Mouse (Mus musculus) lung, adult 18-20 months (tissue): ENCODE measurements around the gene Pdgfc.
A peak's percentile ranks its signal among the peaks of the same experiment; 100 is the strongest.

Experiments
- DNase-seq, 2 experiments: peaks; one replicate each; pipeline ENCODE4 v3.0.0; 2022; ENCODE audit warnings: mixed read lengths in 2 of 2

Gene Pdgfc

DNA sequence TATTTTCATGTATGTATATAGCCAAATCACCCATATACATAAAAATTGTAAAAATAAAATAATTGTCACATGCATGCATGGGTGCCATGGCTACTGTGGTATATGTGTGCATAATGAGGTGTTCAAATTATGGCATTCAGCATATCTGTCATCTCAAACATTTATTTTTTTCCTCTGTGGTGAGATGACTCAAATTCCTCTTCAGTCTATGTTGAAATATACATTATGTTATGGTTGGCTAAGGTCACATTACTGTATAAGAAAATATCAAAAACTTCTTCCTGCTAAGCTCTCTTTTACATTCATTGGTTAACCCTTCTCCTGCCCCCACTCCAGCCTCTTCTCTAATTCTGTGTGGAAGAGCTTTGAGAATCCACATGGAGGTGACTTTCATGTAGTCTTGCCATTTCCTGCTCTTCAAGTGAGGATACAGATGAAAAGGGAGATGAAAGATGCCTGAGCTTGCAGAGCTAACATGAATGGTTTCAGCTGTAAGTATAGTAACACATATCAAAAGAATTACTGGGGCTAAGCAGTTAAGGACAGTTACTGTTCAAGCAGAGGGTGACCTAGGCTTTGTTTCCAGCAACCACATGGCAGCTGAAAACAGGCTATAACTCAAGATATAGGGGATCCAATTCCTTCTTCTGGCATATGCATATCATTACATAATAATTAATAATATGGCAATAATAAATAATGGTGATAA is 124.4 kb downstream of the Pdgfc start:
- DNase-seq: no peak

DNA sequence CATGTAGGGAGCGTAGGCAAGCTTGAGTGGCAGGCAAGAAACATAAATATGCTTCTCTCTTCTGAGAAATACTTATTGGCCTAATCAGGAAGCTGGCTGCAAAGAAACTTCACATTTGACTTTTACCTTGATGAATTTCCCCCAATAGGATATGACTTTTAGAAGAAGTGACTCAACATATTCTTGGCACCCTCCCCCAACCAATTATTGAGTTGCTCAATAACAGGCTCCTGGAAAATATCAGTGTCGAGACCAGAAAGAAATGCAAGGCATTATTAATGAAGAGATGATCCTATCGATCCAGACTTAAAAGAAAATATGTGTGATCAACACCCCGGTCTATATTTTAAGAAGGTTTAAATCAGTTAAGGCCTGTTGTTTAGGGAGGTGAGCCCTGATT is 125.9 kb downstream of the Pdgfc start:
- no peak for DNase-seq

DNA sequence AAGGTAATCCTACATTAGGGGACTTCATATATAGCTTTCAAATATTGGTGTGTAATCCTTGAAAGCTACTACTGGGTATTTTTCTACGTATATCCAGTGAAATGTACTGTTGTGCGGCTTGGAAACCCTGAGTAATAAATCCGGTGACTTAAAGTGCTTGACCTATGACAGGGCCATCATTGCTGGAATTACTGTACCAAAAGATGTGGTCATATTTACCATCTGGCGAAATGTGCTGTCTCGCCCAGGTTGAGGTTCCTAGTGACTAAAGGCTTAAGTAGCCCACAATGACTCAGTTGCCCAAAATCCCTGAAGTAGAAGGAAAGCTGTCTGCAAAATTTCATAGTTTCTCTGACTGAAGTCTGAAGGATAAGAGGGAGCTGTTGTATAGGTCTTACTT is 127.9 kb downstream of the Pdgfc start:
- DNase-seq: no peak

DNA sequence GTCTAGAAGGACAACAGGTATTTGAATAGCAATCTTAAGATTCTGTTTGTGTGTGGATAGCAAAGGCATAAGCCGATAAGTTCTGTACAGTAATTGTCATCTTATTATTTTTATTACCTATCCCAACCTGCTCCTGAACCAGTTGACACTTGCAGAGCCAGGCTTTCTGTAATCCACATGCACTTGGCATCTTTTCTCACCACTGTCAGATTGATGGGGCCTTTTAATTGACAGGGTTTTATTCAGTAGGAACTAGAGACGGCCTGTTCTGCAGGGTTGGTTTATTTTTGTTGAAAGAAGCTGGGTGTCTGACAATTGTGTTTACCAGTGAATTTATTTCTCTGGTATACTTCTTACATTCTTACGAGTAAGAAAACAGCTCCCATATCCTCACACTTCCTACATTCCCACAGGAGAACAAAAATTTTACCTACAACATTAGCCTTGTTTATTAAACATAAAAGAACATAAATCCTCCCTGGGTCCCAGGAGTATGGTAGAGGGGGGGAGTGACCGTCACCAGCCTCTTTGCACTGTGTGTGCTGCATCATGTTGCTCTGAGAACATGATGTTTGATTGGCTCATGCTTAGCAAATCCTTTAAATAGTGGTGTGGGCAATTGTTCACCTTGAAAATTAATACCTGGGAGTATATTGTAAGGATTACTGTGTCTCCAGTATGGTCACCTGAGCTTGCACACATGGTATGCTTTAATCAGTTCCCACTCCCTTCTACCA is 134.0 kb downstream of the Pdgfc start:
- DNase-seq: no peak

DNA sequence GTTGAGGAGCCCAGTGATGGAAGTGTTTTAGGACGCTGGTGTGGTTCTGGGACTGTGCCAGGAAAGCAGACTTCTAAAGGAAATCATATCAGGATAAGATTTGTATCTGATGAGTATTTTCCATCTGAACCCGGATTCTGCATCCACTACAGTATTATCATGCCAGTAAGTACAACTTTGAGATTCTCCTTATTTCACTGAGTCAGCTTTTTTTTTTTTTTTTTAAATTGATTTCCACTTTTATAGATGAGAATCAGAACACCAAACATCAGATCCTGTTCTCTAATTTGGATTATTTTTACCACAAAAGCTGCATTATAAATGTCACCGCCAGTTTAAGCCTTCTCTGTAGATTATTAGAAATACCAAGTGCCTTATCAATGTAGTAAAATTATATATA is 138.6 kb downstream of the Pdgfc start:
- no peak for DNase-seq

DNA sequence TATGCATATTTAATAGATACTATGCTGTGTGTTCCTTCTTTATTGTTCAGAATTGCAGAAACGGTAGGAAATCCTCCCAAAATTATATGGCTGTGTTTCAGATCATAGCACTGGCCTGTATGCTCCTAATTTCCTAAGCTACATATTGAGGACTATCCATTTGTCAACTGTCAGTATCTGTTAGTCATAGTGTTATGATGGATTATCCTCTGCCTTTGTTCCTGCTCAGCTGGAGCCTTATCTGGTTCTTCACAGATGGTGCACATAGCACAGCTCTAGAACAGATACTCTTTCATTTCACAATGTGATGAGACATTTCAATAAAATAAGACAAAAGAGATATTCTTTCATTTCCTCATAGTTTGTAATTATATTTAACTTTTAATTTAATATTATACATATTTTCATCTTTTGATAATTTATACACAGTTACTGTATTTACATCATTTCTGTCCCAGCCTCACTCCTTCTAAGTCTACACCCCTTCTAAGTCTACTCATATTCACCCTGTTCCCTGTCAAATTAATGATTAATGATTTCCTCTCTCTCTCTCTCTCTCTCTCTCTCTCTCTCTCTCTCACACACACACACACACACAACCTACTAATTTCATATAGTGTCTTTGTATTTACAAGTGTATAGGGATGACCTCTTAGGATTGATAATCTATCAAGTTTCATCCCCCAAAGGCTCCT is 145.2 kb downstream of the Pdgfc start:
- DNase-seq: no peak

- no peak for DNase-seq
Observed at GRCm38 (mm10) chr3:81196937-81197336, 160.7 kb downstream of the Pdgfc start.

- no peak for DNase-seq
Observed at GRCm38 (mm10) chr3:81197644-81198043, 161.4 kb downstream of the Pdgfc start.

DNA sequence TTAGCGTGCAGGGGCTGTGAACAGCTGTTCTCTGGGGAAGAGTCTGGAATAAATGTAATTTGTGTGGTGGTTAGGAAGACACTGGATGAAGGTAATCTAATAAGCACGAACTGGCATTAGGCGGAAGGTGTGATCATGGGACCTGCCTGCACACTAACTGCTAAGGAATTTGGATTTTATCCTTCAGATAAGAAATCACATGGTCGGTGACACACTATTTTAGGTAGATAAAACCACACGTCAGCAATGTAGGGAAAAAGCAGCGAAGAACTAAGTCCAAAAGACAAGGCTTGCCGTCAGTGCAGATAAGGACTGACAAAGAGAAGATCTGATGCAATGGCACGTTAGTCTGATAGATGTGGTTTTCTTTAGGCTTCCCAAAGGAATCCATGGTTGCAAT is 164.4 kb downstream of the Pdgfc start:
- no peak for DNase-seq

DNA sequence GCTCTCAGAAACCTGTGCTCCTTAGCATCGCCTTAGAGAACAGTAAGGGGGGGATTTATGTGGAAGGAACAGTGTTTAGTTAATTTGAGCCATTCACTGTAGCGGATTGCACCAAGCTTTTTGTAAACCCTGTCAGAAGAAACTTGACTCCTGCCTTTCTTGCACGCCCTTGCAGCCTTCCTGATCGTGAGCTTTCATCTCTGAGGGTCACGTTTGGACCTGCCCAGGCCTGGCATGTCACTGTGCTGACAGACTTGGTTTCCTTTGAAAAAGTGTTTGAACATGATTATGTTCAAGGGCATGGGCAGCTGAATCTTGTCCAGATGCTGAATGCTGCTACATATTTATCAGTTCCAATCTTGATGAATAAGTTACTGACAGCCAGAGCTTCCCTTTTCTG is 169.0 kb downstream of the Pdgfc start:
- peak in 1 of 2 experiments; percentile 2 for DNase-seq

GRCm38 (mm10) chr3:81208246-81208645 is 172.0 kb downstream of the Pdgfc start:
- DNase-seq: no peak

GRCm38 (mm10) chr3:81211147-81211546 is 174.9 kb downstream of the Pdgfc start:
- no peak for DNase-seq

- no peak for DNase-seq
Observed at GRCm38 (mm10) chr3:81211666-81212065, 175.4 kb downstream of the Pdgfc start.

DNA sequence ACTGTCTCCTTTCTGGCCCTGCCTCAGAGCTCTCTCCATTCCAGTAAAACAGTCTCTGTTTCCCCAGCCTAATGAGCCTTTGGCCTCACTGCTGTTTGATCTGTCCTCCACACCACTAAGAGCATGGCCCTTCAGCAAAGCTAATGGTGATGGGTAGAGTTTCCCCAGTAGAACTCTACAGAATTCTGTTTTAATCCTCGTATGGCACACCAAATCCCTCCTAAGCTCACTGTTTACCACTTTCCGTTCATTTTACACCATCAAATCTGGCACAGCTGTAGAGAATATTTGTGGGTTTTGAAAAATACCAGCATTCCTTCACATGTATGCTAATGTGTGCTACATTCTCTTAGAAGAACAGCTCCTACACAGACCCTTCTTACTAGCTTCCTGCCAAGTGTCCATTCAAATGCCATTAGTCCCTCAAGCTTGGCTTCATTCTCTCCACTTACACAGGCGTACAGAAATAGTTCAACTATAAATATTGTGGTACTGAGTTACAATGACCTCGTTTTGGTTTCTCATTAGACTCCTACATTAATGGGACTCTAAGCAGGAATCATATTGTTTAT is 179.4 kb downstream of the Pdgfc start:
- DNase-seq: no peak

- DNase-seq: no peak
Observed at GRCm38 (mm10) chr3:81221682-81222081, 185.5 kb downstream of the Pdgfc start.

DNA sequence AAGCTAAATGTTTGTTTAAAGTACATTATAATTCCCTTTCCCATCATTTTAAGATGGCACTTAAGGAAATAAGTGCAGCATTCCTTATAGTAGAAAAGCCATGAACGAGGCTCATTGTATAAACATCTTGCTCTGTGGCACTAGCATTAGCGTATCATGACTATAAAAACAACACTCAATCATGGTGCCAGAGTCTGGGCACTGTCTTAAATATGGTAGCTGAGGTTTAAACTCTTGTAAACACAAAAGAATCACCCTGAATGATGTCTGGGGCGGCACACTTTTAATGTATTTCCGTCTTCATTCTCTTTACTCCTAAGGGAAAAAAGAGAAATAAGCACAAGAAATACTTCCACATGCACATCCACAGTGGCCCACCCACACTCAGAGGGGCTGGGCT is 192.1 kb downstream of the Pdgfc start:
- no peak for DNase-seq

GRCm38 (mm10) chr3:81242697-81243590 is 206.7 kb downstream of the Pdgfc start:
- no peak for DNase-seq

- DNase-seq: no peak
Observed at GRCm38 (mm10) chr3:81243591-81243990, 207.4 kb downstream of the Pdgfc start.

DNA sequence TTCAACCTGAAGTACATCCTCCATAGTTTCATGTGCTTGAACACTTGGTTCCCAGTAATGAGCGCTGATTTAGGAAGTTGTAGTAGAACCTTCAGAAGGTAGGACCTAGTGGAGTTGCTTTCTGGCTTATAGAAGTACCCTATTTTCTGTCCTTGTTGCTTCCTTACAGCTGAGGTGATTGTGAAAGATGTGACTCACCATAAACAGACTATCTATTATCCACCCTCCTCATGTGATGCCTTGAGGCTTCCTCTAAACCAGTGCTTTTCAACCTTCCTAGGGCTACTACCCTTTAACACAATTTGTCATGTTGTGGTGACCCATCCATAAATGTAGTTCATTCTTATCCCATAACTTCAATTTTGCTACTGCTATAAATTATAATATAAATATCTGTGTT is 226.6 kb downstream of the Pdgfc start:
- DNase-seq: no peak
